ENCODE assay signal across 7 mouse cellular contexts in the genomic region with DNA sequence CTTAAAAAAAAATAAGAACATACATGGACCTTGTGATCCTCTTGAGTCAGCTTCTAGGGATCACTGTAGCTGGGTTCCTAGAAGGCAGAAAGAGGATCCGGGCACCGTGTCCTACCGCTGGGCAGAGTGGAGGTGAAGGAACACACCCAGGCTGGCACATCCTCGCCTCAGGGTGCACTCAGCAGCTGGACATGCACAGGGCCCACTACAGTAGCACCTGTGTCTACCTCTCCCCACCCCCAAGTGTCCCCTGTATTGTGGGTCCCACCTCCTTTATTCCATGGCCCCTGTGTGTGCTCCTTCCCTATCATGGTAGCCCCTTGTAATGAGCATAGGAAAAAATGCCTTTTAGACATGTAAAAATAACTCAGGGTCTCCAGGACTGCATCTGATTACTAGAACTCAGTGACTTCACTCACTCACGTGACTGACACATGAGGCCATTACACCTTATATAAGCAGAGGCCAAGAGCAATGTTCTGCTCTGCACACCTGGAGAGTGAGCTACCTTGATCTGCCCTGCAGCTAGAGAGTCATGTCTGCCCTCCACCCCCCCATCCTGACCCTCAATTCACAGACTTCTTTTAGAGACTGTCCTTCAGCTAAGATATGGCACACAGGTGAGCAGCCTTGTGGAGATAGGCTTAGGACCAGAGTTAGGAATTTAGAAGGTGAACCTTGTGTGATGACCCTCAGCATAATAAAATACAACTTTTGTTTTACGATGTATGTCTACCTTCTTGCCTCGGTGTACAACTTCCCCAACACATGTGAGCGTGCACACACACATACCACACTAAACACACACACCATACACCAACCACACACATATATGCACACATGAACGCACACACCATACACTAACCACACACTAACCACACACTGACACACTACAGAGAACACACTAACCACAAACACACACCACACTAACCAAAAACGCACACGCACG. TPM values are rescaled to one million over a fixed set of nuclear protein-coding genes. Genes with fewer than 3 reads are reported as not detected.
DNase-seq lines count a peak whose midpoint lies in the region; ATAC-seq and TF ChIP-seq lines count a peak whose summit lies in the region.

No protein-coding gene starts in this region.

- ATAC-seq in embryonic facial prominence, embryonic 13.5 days (ENCODE audit: insufficient number of reproducible peaks, insufficient read depth, low FRiP score, low TSS enrichment, low read depth) = no peak
- 0 out of 2 replicates have a peak, but pooled peaks have one; percentile 0 for ATAC-seq in intestine, postnatal 0 days
- ATAC-seq in neural tube, embryonic 13.5 days (ENCODE audit: low read depth) = peak; percentile 2; the same call in 1 of the 2 replicates

- 74% methylated on average over 12 of the region's 12 CpGs for WGBS in liver, adult 2 months
- 73% methylated on average over 12 of the region's 12 CpGs for WGBS in embryonic facial prominence, embryonic 13.5 days
- 69% methylated on average over 12 of the region's 12 CpGs for WGBS in intestine, postnatal 0 days
- 82% methylated on average over 12 of the region's 12 CpGs for WGBS in neural tube, embryonic 13.5 days

- peak overlapping the region; percentile 63 for H3K9ac ChIP-seq in liver, adult 2 months (ENCODE audit: low read depth, low read length)
- peak overlapping the region; percentile 23; the same call in 1 of the 2 replicates for H3K9ac ChIP-seq in embryonic facial prominence, embryonic 13.5 days
- no peak overlapping the region for H3K9ac ChIP-seq in intestine, postnatal 0 days (ENCODE audit: low read depth, low read length)
- peak overlapping the region; percentile 47 for H3K9ac ChIP-seq in neural tube, embryonic 13.5 days

- H3K4me2 ChIP-seq in embryonic facial prominence, embryonic 13.5 days = peak overlapping the region; percentile 84
- H3K4me2 ChIP-seq in intestine, postnatal 0 days (replicated peaks; ENCODE audit: low read depth) = peak overlapping the region; percentile 68
- H3K4me2 ChIP-seq in neural tube, embryonic 13.5 days = peak overlapping the region; percentile 59; the same call in 1 of the 2 replicates

- no peaks in the 10 kb centered on the region for H3K9me3 ChIP-seq in embryonic facial prominence, embryonic 13.5 days
- H3K9me3 ChIP-seq in intestine, postnatal 0 days (ENCODE audit: control insufficient read depth) = no peaks in the 10 kb centered on the region
- H3K9me3 ChIP-seq in neural tube, embryonic 13.5 days = no peaks in the 10 kb centered on the region

- peak overlapping the region; percentile 36; the same call in 1 of the 2 replicates for H3K27ac ChIP-seq in liver, adult 2 months (replicated peaks; ENCODE audit: insufficient read depth, low read depth, low read length)
- no peak overlapping the region for H3K27ac ChIP-seq in embryonic facial prominence, embryonic 13.5 days
- peak overlapping the region; percentile 28; the same call in 1 of the 2 replicates for H3K27ac ChIP-seq in intestine, postnatal 0 days (ENCODE audit: low read depth, low read length)
- no peak overlapping the region; the same call in 1 of the 2 replicates for H3K27ac ChIP-seq in neural tube, embryonic 13.5 days (replicated peaks)

- TF ChIP-seq POLR2A in liver, adult 2 months (IDR thresholded peaks at IDR 0.05; ENCODE audit: extremely low read depth, insufficient read depth, low read length) = no peak

- no peaks in the 10 kb centered on the region for H3K79me2 ChIP-seq in liver, adult 2 months (ENCODE audit: control insufficient read depth, insufficient read depth, low read length)

- peak overlapping the region; percentile 20; the same call in 1 of the 2 replicates for H3K4me3 ChIP-seq in liver, adult 2 months (ENCODE audit: insufficient read depth, low read depth, low read length)
- no peak overlapping the region for H3K4me3 ChIP-seq in embryonic facial prominence, embryonic 13.5 days
- no peak overlapping the region for H3K4me3 ChIP-seq in intestine, postnatal 0 days (ENCODE audit: low read depth, low read length)
- no peak overlapping the region for H3K4me3 ChIP-seq in neural tube, embryonic 13.5 days

- peaks cover 13% of the 10 kb centered on the region for H3K4me1 ChIP-seq in liver, adult 2 months (ENCODE audit: control insufficient read depth, insufficient read depth, low read length)
- H3K4me1 ChIP-seq in embryonic facial prominence, embryonic 13.5 days = peaks cover 47% of the 10 kb centered on the region
- H3K4me1 ChIP-seq in intestine, postnatal 0 days (replicated peaks; ENCODE audit: control insufficient read depth, insufficient read depth, low read length) = peaks cover 17% of the 10 kb centered on the region
- H3K4me1 ChIP-seq in neural tube, embryonic 13.5 days (replicated peaks) = peaks cover 47% of the 10 kb centered on the region

- no peaks in the 10 kb centered on the region for H3K36me3 ChIP-seq in liver, adult 2 months (ENCODE audit: control insufficient read depth, insufficient read depth, low read length)
- peaks cover 9% of the 10 kb centered on the region for H3K36me3 ChIP-seq in embryonic facial prominence, embryonic 13.5 days
- no peaks in the 10 kb centered on the region for H3K36me3 ChIP-seq in intestine, postnatal 0 days (ENCODE audit: control insufficient read depth, insufficient read depth)
- H3K36me3 ChIP-seq in neural tube, embryonic 13.5 days = 0 out of 2 replicates have a peak, but pooled peaks cover 1% of the 10 kb centered on the region

- no peaks in the 10 kb centered on the region for H3K27me3 ChIP-seq in liver, adult 2 months (ENCODE audit: control insufficient read depth, insufficient read depth, low read length)
- H3K27me3 ChIP-seq in embryonic facial prominence, embryonic 13.5 days = no peaks in the 10 kb centered on the region
- no peaks in the 10 kb centered on the region for H3K27me3 ChIP-seq in intestine, postnatal 0 days (replicated peaks; ENCODE audit: control insufficient read depth, insufficient read depth, low read length)
- peaks cover 16% of the 10 kb centered on the region for H3K27me3 ChIP-seq in neural tube, embryonic 13.5 days

- DNase-seq in liver, adult 2 months (ENCODE audit: extremely low read depth, low read depth, low spot score) = no peak
- DNase-seq in liver = no peak
- no peak for DNase-seq in layer of hippocampus, postnatal 10 days (ENCODE audit: low spot score in 2 of 2)
- no peak for DNase-seq in right cerebral cortex, postnatal 36 days (ENCODE audit: low spot score in 2 of 2)

- TF ChIP-seq CTCF in liver, adult 2 months (IDR thresholded peaks at IDR 0.05; ENCODE audit: low read depth, low read length) = no peak
- TF ChIP-seq CTCF in intestine, postnatal 0 days (IDR thresholded peaks at IDR 0.05; ENCODE audit: low read depth) = no peak

RNA-seq across cellular contexts. Expression of gene BC025920, which starts 1.8 kb away (rescaled TPM):
- total RNA-seq in liver, adult 2 months (2014; rRNA removed) = 0.55 and 0.67 TPM in 2 replicates
- polyA plus RNA-seq in liver, adult 2 months (2012; rRNA removed) = 0.29 and 0.56 TPM in 2 replicates
- polyA plus RNA-seq in embryonic facial prominence, embryonic 13.5 days (2015; fragmentation: Nextera tagmentation; extraction: Ambion mirVana) = 1.3 and 2.0 TPM in 2 replicates
- polyA plus RNA-seq in intestine, postnatal 0 days (2015; fragmentation: Nextera tagmentation; extraction: Ambion mirVana) = 0.18 and 0.20 TPM in 2 replicates
- 2.5 and 3.3 TPM in 2 replicates for polyA plus RNA-seq in neural tube, embryonic 13.5 days (2015; fragmentation: Nextera tagmentation; extraction: Ambion mirVana)
- total RNA-seq in layer of hippocampus, postnatal 10 days (2021) = 1 to 10 TPM; 2.0 TPM

RNA-seq across cellular contexts. Expression of gene Tle6, which starts 3.4 kb away (rescaled TPM):
- total RNA-seq in liver, adult 2 months (2014; rRNA removed) = 0.94 and 1.6 TPM in 2 replicates
- 3.5 and 4.2 TPM in 2 replicates for polyA plus RNA-seq in liver, adult 2 months (2012; rRNA removed)
- 12.8 and 17.2 TPM in 2 replicates for polyA plus RNA-seq in embryonic facial prominence, embryonic 13.5 days (2015; fragmentation: Nextera tagmentation; extraction: Ambion mirVana)
- 3.9 and 4.2 TPM in 2 replicates for polyA plus RNA-seq in intestine, postnatal 0 days (2015; fragmentation: Nextera tagmentation; extraction: Ambion mirVana)
- 4.9 and 6.2 TPM in 2 replicates for polyA plus RNA-seq in neural tube, embryonic 13.5 days (2015; fragmentation: Nextera tagmentation; extraction: Ambion mirVana)
- total RNA-seq in layer of hippocampus, postnatal 10 days (2021) = 1 to 10 TPM; 1.7 to 2.4 TPM

RNA-seq across cellular contexts. Expression of gene Sirt6, which starts 23.3 kb away (rescaled TPM):
- 1.5 and 1.6 TPM in 2 replicates for total RNA-seq in liver, adult 2 months (2014; rRNA removed)
- 5.4 and 9.2 TPM in 2 replicates for polyA plus RNA-seq in liver, adult 2 months (2012; rRNA removed)
- 52.7 and 54.9 TPM in 2 replicates for polyA plus RNA-seq in embryonic facial prominence, embryonic 13.5 days (2015; fragmentation: Nextera tagmentation; extraction: Ambion mirVana)
- 13.5 and 13.9 TPM in 2 replicates for polyA plus RNA-seq in intestine, postnatal 0 days (2015; fragmentation: Nextera tagmentation; extraction: Ambion mirVana)
- 56.2 and 57.6 TPM in 2 replicates for polyA plus RNA-seq in neural tube, embryonic 13.5 days (2015; fragmentation: Nextera tagmentation; extraction: Ambion mirVana)
- 10 to 100 TPM; 28.9 to 31.4 TPM for total RNA-seq in layer of hippocampus, postnatal 10 days (2021)

RNA-seq across cellular contexts. Expression of gene Ankrd24, which starts 24.0 kb away (rescaled TPM):
- 5.6 and 6.6 TPM in 2 replicates for total RNA-seq in liver, adult 2 months (2014; rRNA removed)
- 12.8 and 19.5 TPM in 2 replicates for polyA plus RNA-seq in liver, adult 2 months (2012; rRNA removed)
- 13.6 and 14.5 TPM in 2 replicates for polyA plus RNA-seq in embryonic facial prominence, embryonic 13.5 days (2015; fragmentation: Nextera tagmentation; extraction: Ambion mirVana)
- 3.5 and 4.2 TPM in 2 replicates for polyA plus RNA-seq in intestine, postnatal 0 days (2015; fragmentation: Nextera tagmentation; extraction: Ambion mirVana)
- 10.6 and 11.8 TPM in 2 replicates for polyA plus RNA-seq in neural tube, embryonic 13.5 days (2015; fragmentation: Nextera tagmentation; extraction: Ambion mirVana)
- 10 to 100 TPM; 28.5 to 40.6 TPM for total RNA-seq in layer of hippocampus, postnatal 10 days (2021)

RNA-seq across cellular contexts. Expression of gene Tle2, which starts 29.9 kb away (rescaled TPM):
- 3.0 and 7.2 TPM in 2 replicates for total RNA-seq in liver, adult 2 months (2014; rRNA removed)
- 35.4 and 56.0 TPM in 2 replicates for polyA plus RNA-seq in liver, adult 2 months (2012; rRNA removed)
- polyA plus RNA-seq in embryonic facial prominence, embryonic 13.5 days (2015; fragmentation: Nextera tagmentation; extraction: Ambion mirVana) = 63.4 and 71.4 TPM in 2 replicates
- polyA plus RNA-seq in intestine, postnatal 0 days (2015; fragmentation: Nextera tagmentation; extraction: Ambion mirVana) = 3.0 and 5.2 TPM in 2 replicates
- polyA plus RNA-seq in neural tube, embryonic 13.5 days (2015; fragmentation: Nextera tagmentation; extraction: Ambion mirVana) = 31.1 and 32.9 TPM in 2 replicates
- total RNA-seq in layer of hippocampus, postnatal 10 days (2021) = 10 to 100 TPM; 25.6 to 26.6 TPM

Comparison
In these comparisons a context has a peak if more than half of its experiments do, and no peak if none do; other contexts are left out.
1. H3K27ac ChIP-seq: peak in liver, adult 2 months (single experiment) and intestine, postnatal 0 days (single experiment); none in embryonic facial prominence, embryonic 13.5 days (single experiment) and neural tube, embryonic 13.5 days (single experiment).
2. Peak in every context shown above with its lines, with median percentiles within 50 percentile points of each other: H3K4me2 ChIP-seq.